10 mouse cellular contexts compared by ENCODE assay signal in genomic region chr11:74409757-74410174, GRCm38 (mm10). TPM values are rescaled to one million over a fixed set of nuclear protein-coding genes. Genes with fewer than 3 reads are reported as not detected.
DNase-seq lines count a peak whose midpoint lies in the region; ATAC-seq lines count a peak whose summit lies in the region.
"Had no signal": no experiment of that assay in that cellular context is flagged by ENCODE, and none has a peak within 500 bp of the region (broad histone marks: within the 10 kb centered on the region; RNA-seq: fewer than 3 reads in every experiment).

No protein-coding gene starts in this region.

- DNase-seq in right cerebral cortex, adult 2 months (ENCODE audit: low spot score in 2 of 2), result peak; percentile 30 to 56
- no peak for DNase-seq in right cerebral cortex, postnatal 25 days
- peak; percentile 79 for DNase-seq in embryonic facial prominence, embryonic 14.5 days (ENCODE audit: low spot score)
- DNase-seq in kidney, postnatal 10 days, result peak; percentile 68

- H3K27me3 ChIP-seq in embryonic facial prominence, embryonic 14.5 days (replicated peaks; ENCODE audit: control insufficient read depth, insufficient read depth, low read length), result no peaks in the 10 kb centered on the region
- no peaks in the 10 kb centered on the region for H3K27me3 ChIP-seq in heart, embryonic 15.5 days
- H3K27me3 ChIP-seq in midbrain, embryonic 15.5 days (replicated peaks), result no peaks in the 10 kb centered on the region

- H3K27ac ChIP-seq in embryonic facial prominence, embryonic 14.5 days (replicated peaks; ENCODE audit: low read depth, low read length), result no peak overlapping the region; the same call in 1 of the 2 replicates
- peak overlapping the region; percentile 61 for H3K27ac ChIP-seq in heart, embryonic 15.5 days
- peak overlapping the region; percentile 71 for H3K27ac ChIP-seq in midbrain, embryonic 15.5 days

- WGBS in embryonic facial prominence, embryonic 14.5 days, result 48% methylated on average over 4 of the region's 4 CpGs
- WGBS in heart, embryonic 15.5 days, result 30% methylated on average over 4 of the region's 4 CpGs
- WGBS in midbrain, embryonic 15.5 days, result 56% methylated on average over 4 of the region's 4 CpGs

- peak overlapping the region; percentile 9 for H3K9ac ChIP-seq in embryonic facial prominence, embryonic 14.5 days (ENCODE audit: low read depth, low read length)
- 0 out of 2 replicates have a peak overlapping the region, but pooled peaks have one; percentile 22 for H3K9ac ChIP-seq in heart, embryonic 15.5 days
- H3K9ac ChIP-seq in midbrain, embryonic 15.5 days, result no peak overlapping the region

- H3K4me3 ChIP-seq in embryonic facial prominence, embryonic 14.5 days (ENCODE audit: low read depth, low read length), result no peak overlapping the region
- H3K4me3 ChIP-seq in heart, embryonic 15.5 days, result no peak overlapping the region
- H3K4me3 ChIP-seq in midbrain, embryonic 15.5 days, result no peak overlapping the region

- peaks cover 18% of the 10 kb centered on the region for H3K4me1 ChIP-seq in embryonic facial prominence, embryonic 14.5 days (ENCODE audit: control insufficient read depth, insufficient read depth, low read length)
- H3K4me1 ChIP-seq in heart, embryonic 15.5 days (replicated peaks), result peaks cover 41% of the 10 kb centered on the region
- peaks cover 16% of the 10 kb centered on the region for H3K4me1 ChIP-seq in midbrain, embryonic 15.5 days

- no peak overlapping the region for H3K4me2 ChIP-seq in embryonic facial prominence, embryonic 14.5 days (ENCODE audit: low read depth, low read length)
- no peak overlapping the region for H3K4me2 ChIP-seq in heart, embryonic 15.5 days
- no peak overlapping the region for H3K4me2 ChIP-seq in midbrain, embryonic 15.5 days

- no peaks in the 10 kb centered on the region for H3K9me3 ChIP-seq in embryonic facial prominence, embryonic 14.5 days (ENCODE audit: control insufficient read depth, low read length)
- no peaks in the 10 kb centered on the region for H3K9me3 ChIP-seq in heart, embryonic 15.5 days (replicated peaks)
- no peaks in the 10 kb centered on the region for H3K9me3 ChIP-seq in midbrain, embryonic 15.5 days

- H3K36me3 ChIP-seq in embryonic facial prominence, embryonic 14.5 days (ENCODE audit: control insufficient read depth, insufficient read depth, low read length), result no peaks in the 10 kb centered on the region
- no peaks in the 10 kb centered on the region for H3K36me3 ChIP-seq in heart, embryonic 15.5 days
- H3K36me3 ChIP-seq in midbrain, embryonic 15.5 days (replicated peaks), result no peaks in the 10 kb centered on the region

- ATAC-seq in embryonic facial prominence, embryonic 14.5 days (ENCODE audit: low read depth), result peak; percentile 41
- ATAC-seq in heart, embryonic 15.5 days (replicated peaks; ENCODE audit: insufficient number of reproducible peaks, insufficient read depth, low FRiP score, low read depth), result peak; percentile 66
- ATAC-seq in midbrain, embryonic 15.5 days (replicated peaks), result peak; percentile 51
- no peak for ATAC-seq in inflammation-experienced regulatory T-cells, adult 6 months
- ATAC-seq in monocyte, adult 5-6 weeks (replicated peaks; ENCODE audit: insufficient number of reproducible peaks, low FRiP score, low TSS enrichment, poor library complexity, severe bottlenecking), result no peak

RNA-seq across cellular contexts. Expression of gene Olfr412, which starts 47.9 kb away (rescaled TPM):
- not detected in 2 replicates for polyA plus RNA-seq in embryonic facial prominence, embryonic 14.5 days (2014; fragmentation: Nextera tagmentation; extraction: Ambion mirVana)
- polyA plus RNA-seq in heart, embryonic 15.5 days (2015; fragmentation: Nextera tagmentation; extraction: Ambion mirVana), result not detected in 2 replicates
- not detected in 2 replicates for polyA plus RNA-seq in midbrain, embryonic 15.5 days (2015; fragmentation: Nextera tagmentation; extraction: Ambion mirVana)
- polyA plus RNA-seq in inflammation-experienced regulatory T-cells, adult 6 months (2017; shearing (Covaris generic)), result not detected
- not detected in 3 replicates for total RNA-seq in monocyte, adult 5-6 weeks (2017)
- polyA plus RNA-seq: gonadal fat pad, adult 2 months; neural tube, embryonic 11.5 days had no signal

RNA-seq across cellular contexts. Expression of gene Olfr411, which starts 57.3 kb away (rescaled TPM):
- 0.20 TPM in 1 of 2 replicates, not detected in the other for polyA plus RNA-seq in embryonic facial prominence, embryonic 14.5 days (2014; fragmentation: Nextera tagmentation; extraction: Ambion mirVana)
- polyA plus RNA-seq in heart, embryonic 15.5 days (2015; fragmentation: Nextera tagmentation; extraction: Ambion mirVana), result not detected in 2 replicates
- not detected in 2 replicates for polyA plus RNA-seq in midbrain, embryonic 15.5 days (2015; fragmentation: Nextera tagmentation; extraction: Ambion mirVana)
- polyA plus RNA-seq in inflammation-experienced regulatory T-cells, adult 6 months (2017; shearing (Covaris generic)), result not detected
- total RNA-seq in monocyte, adult 5-6 weeks (2017), result not detected in 3 replicates
- polyA plus RNA-seq: gonadal fat pad, adult 2 months; neural tube, embryonic 11.5 days had no signal

Comparison
In these comparisons a context has a peak if more than half of its experiments do, and no peak if none do; other contexts are left out.
1. ATAC-seq: peak in embryonic facial prominence, embryonic 14.5 days (single experiment), heart, embryonic 15.5 days (single experiment) and midbrain, embryonic 15.5 days (single experiment); none in inflammation-experienced regulatory T-cells, adult 6 months (single experiment) and monocyte, adult 5-6 weeks (single experiment).